Mouse (Mus musculus) limb, embryonic 13.5 days (tissue): ENCODE results near the gene Gpr137b. TPM values are rescaled to one million over a fixed set of nuclear protein-coding genes. Genes with fewer than 3 reads are reported as not detected.
"Not testable (repeated sequence)": the region's sequence is repeated elsewhere in the genome, so short reads cannot be mapped to it uniquely, and the experiment has no call there.

Experiments
- ATAC-seq: fragments of 200-750 bp; cut with Nextera tagmentation; 2 replicates; pipeline ENCODE4 v1.8.0; 2017; ENCODE audit warnings: low read depth, moderate number of reproducible peaks, moderate TSS enrichment; ENCODE audit not compliant: low FRiP score
- H3K27ac ChIP-seq: fragments of 300-500 bp; sonication (generic); 2 replicates; pipeline ENCODE4 v1.5.1; 2015; ENCODE audit warnings: inconsistent platforms, mild to moderate bottlenecking, moderate library complexity
- H3K27me3 ChIP-seq: fragments of 300-500 bp; sonication (generic); 2 replicates; pipeline ENCODE4 v1.6.1; 2015; ENCODE audit warnings: mild to moderate bottlenecking, inconsistent platforms
- H3K36me3 ChIP-seq: fragments of 300-500 bp; sonication (generic); 2 replicates; pipeline ENCODE4 v1.6.1; 2015; ENCODE audit warnings: inconsistent platforms, mild to moderate bottlenecking, moderate library complexity
- H3K4me1 ChIP-seq: fragments of 300-500 bp; sonication (generic); 2 replicates; pipeline ENCODE4 v1.6.1; 2015; ENCODE audit warnings: inconsistent platforms
- H3K4me2 ChIP-seq: fragments of 300-500 bp; sonication (generic); replicated peaks from 2 replicates; pipeline ENCODE4 v1.6.1; 2015; ENCODE audit warnings: inconsistent platforms, mild to moderate bottlenecking, moderate library complexity
- H3K4me3 ChIP-seq: fragments of 300-500 bp; sonication (generic); 2 replicates; pipeline ENCODE4 v1.5.1; 2015; ENCODE audit warnings: moderate library complexity, mild to moderate bottlenecking, inconsistent platforms
- H3K9ac ChIP-seq: fragments of 300-500 bp; sonication (generic); 2 replicates; pipeline ENCODE4 v1.6.1; 2015; ENCODE audit warnings: mild to moderate bottlenecking, inconsistent platforms
- H3K9me3 ChIP-seq: fragments of 300-500 bp; sonication (generic); 2 replicates; pipeline ENCODE4 v1.6.1; 2016; ENCODE audit warnings: inconsistent platforms
- WGBS: fragments of 180-500 bp; shearing (Covaris S2); methylation state at CpG from one replicate; pipeline ENCODE4 v1.1.7; 2015; 5-methylcytosine and 5-hydroxymethylcytosine counted together
- polyA plus RNA-seq: library from polyadenylated mRNA; unstranded; fragments of >200 nt; fragmentation: Nextera tagmentation; extraction: Ambion mirVana; gene quantifications from 2 replicates; pipeline ENCODE4 v1.2.1, GENCODE M21; 2015

The Gpr137b gene
- polyA plus RNA-seq, 1 experiment from 2014 or later = 10.6 TPM

DNA sequence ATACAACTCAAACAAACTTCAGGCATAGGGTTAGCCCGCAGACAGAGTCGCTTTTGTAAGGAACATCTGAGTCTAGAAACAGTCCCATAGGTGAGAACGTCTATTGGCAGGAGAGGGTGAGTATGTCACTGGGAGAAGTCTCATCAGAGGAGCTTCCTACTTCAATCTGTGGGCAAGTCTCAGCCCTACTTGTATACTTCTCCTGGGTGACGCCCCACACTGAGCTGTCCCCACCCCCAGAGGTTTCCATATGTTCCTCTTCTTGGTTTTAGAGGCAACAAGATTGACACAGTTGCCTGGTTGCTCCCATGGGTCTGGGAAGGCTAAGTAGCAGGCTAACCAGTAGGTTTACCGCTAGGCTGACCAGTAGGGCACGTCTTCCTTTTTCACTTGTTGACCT is 10.0 kb upstream of the Gpr137b start:
- H3K9ac ChIP-seq, H3K9me3 ChIP-seq, H3K36me3 ChIP-seq, H3K4me2 ChIP-seq, H3K4me3 ChIP-seq, ATAC-seq, H3K27me3 ChIP-seq, H3K27ac ChIP-seq, H3K4me1 ChIP-seq: not testable (repeated sequence)
- WGBS = 80% methylated on average over 4 of the region's 6 CpGs

DNA sequence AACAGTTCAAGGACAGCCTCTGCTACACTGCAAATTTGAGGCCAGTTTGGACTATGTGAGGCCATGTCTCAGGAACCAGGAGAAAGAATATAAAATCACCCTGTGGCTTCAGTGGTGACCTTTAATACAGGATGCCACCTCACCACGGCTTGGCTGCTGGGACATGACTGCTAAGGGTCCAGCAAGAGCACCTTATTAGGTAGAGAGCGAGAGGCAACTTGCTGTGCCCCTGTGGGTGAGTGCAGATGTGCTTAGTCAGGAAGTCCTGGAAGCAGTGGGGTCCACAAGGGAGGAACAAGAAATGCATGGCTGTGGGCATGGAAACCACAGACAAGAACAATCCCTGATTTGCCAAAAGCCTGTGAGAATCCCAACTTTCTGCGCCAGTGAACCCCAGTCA is 9.6 kb upstream of the Gpr137b start:
- H3K27me3 ChIP-seq, H3K36me3 ChIP-seq, H3K4me1 ChIP-seq, H3K9ac ChIP-seq, H3K4me2 ChIP-seq, H3K9me3 ChIP-seq, H3K4me3 ChIP-seq, ATAC-seq, H3K27ac ChIP-seq: not testable (repeated sequence)
- whole genome bisulfite sequencing = 91% methylated on average over 3 of the region's 3 CpGs

- not testable (repeated sequence) for ATAC-seq, H3K36me3 ChIP-seq, H3K4me3 ChIP-seq, H3K27ac ChIP-seq, H3K27me3 ChIP-seq, H3K4me2 ChIP-seq, H3K9me3 ChIP-seq, H3K9ac ChIP-seq, H3K4me1 ChIP-seq
- WGBS = 59% methylated on average over 5 of the region's 5 CpGs
Measured at GRCm38 (mm10) chr13:13402818-13403217, 9.0 kb upstream of the Gpr137b start.

GRCm38 (mm10) chr13:13400851-13401250 is 7.0 kb upstream of the Gpr137b start:
- not testable (repeated sequence) for H3K36me3 ChIP-seq, H3K4me1 ChIP-seq, ATAC-seq, H3K27me3 ChIP-seq, H3K9ac ChIP-seq, H3K27ac ChIP-seq, H3K4me3 ChIP-seq, H3K9me3 ChIP-seq, H3K4me2 ChIP-seq
- 79% methylated on average over 3 of the region's 3 CpGs for WGBS

GRCm38 (mm10) chr13:13394096-13394395 is 232 bp upstream of the Gpr137b start:
- H3K27me3 ChIP-seq, H3K36me3 ChIP-seq, H3K4me1 ChIP-seq, H3K27ac ChIP-seq, H3K9ac ChIP-seq, H3K9me3 ChIP-seq: not testable (repeated sequence)
- ATAC-seq = peak; percentile 60
- under 1% methylated on average over 15 of the region's 15 CpGs for WGBS
- H3K4me2 ChIP-seq = peak overlapping the region; percentile 62
- H3K4me3 ChIP-seq = peak overlapping the region; percentile 44

- H3K9ac ChIP-seq, H3K9me3 ChIP-seq, H3K36me3 ChIP-seq, H3K4me3 ChIP-seq, H3K27me3 ChIP-seq, H3K4me2 ChIP-seq, H3K27ac ChIP-seq, H3K4me1 ChIP-seq: not testable (repeated sequence)
- 0 out of 2 replicates have a peak, but pooled peaks have one; percentile 45 for ATAC-seq
- WGBS = 56% methylated on average over 1 of the region's 7 CpGs
Measured at GRCm38 (mm10) chr13:13378168-13378859, 15.5 kb downstream of the Gpr137b start.

DNA sequence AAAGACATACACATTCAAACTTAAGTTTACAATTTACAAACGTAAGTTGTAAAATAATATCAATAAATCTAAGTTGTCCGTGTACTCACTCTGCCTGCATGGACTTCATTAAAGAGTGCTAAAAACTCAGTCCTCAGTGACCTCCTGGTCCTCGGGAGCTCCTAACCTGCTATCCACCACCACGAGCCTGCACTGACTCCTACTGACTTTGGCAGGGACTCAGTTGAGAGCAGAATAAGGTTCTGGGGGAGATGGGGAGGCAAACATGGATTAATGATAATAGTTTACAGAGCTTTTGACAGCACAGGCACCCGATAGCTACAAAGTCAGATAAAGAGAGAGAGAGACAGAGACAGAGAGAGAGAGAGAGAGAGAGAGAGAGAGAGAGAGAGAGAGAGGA is 16.6 kb downstream of the Gpr137b start:
- 73% methylated on average over 5 of the region's 5 CpGs for whole genome bisulfite sequencing

GRCm38 (mm10) chr13:13373965-13374364 is 19.8 kb downstream of the Gpr137b start:
- 82% methylated on average over 6 of the region's 6 CpGs for WGBS
- not testable (repeated sequence) for H3K27me3 ChIP-seq, H3K9me3 ChIP-seq, H3K27ac ChIP-seq, H3K4me3 ChIP-seq, ATAC-seq, H3K9ac ChIP-seq, H3K4me2 ChIP-seq, H3K36me3 ChIP-seq, H3K4me1 ChIP-seq

More for the DNA sequence above, 16.6 kb downstream of the Gpr137b start:
- no peak overlapping the region for H3K4me3 ChIP-seq
- H3K27ac ChIP-seq = no peak overlapping the region
- no peak overlapping the region for H3K9ac ChIP-seq
- no peaks in the 10 kb centered on the region for H3K9me3 ChIP-seq
- no peaks in the 10 kb centered on the region for H3K36me3 ChIP-seq
- H3K27me3 ChIP-seq = no peaks in the 10 kb centered on the region
- no peak for ATAC-seq
- H3K4me2 ChIP-seq = no peak overlapping the region
- H3K4me1 ChIP-seq = no peaks in the 10 kb centered on the region

DNA sequence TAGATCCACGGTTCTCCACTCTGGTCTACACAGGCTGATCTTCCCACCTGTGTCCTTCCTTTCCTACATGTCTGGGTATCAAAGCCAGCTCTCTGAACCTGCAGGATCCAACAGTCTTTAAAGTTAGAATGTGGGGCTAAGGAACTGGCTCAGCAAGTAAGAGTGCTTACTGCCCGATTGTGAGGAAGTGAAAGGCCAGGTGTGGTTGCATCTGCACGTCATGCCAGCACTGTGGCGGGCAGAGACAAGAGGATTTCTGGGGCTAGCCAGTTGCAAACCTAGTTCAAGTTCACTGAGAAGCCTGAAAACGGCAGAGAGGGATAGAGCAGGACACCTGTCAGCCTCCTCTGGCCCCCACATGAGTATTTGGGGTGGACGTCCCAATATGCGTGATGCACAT is 22.4 kb downstream of the Gpr137b start:
- not testable (repeated sequence) for H3K9me3 ChIP-seq, H3K36me3 ChIP-seq, H3K4me3 ChIP-seq, H3K4me1 ChIP-seq, H3K9ac ChIP-seq, ATAC-seq, H3K27me3 ChIP-seq, H3K27ac ChIP-seq, H3K4me2 ChIP-seq
- 86% methylated on average over 7 of the region's 7 CpGs for WGBS

DNA sequence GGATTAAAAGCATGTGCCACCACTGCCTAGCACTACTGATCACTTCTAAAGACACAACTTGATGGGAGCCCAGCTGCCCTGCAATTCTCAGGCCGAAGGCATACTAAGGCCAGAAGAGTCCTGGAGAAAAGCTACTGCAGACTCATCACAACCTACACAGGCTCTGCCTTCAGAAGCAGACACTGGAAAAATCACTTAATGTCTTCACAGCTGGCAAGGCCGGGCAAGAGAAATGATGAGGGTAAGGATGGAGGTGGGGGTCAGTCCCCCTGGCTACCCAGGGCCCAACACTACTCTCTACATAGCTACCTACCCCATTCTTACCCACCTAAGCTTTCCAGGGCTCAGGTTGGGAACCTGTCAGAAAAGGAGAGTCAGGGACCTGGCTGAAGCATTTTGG is 27.4 kb downstream of the Gpr137b start:
- not testable (repeated sequence) for ATAC-seq, H3K36me3 ChIP-seq, H3K9me3 ChIP-seq, H3K4me1 ChIP-seq, H3K4me3 ChIP-seq, H3K9ac ChIP-seq, H3K4me2 ChIP-seq, H3K27me3 ChIP-seq, H3K27ac ChIP-seq
- 87% methylated on average over 2 of the region's 2 CpGs for WGBS

DNA sequence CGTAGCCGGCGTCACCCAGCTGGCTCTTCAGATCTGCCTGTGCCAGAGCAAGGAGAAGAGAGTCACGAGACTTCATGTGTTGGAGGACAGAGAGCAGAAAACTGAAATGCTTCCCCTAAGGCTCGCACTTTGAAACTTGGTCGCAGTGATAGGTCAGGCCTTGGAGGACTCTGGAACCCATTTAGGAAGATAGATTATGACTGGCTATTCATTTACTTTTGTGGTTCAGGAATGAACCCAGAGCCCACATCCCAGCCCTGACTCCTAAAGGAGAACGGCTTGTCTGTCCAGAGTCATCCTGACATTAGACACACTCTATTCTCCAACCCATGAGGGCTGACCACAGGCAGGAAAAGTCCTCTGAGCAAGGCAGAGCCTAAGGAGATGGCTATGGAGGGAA is 30.3 kb downstream of the Gpr137b start:
- not testable (repeated sequence) for H3K9me3 ChIP-seq, H3K27ac ChIP-seq, H3K4me3 ChIP-seq, H3K4me2 ChIP-seq, H3K9ac ChIP-seq, H3K4me1 ChIP-seq, H3K27me3 ChIP-seq, H3K36me3 ChIP-seq, ATAC-seq
- WGBS = 90% methylated on average over 7 of the region's 7 CpGs

DNA sequence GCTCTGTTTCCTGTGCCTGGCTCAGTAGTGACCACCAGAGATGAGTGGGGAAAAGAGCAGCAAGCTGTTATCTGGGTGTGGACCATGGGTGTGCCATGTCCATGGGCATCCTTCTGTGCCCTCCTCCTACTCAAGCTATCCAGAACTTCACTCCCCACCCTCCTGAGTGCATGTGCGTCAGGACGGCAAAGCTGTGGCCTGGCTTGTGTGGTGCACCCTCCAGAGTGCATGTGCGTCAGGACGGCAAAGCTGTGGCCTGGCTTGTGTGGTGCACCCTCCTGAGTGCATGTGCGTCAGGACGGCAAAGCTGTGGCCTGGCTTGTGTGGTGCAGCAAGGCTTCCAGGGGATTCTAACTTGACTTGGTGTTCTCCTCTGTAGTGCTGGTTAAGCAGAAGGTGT is 31.6 kb downstream of the Gpr137b start:
- WGBS = 95% methylated on average over 6 of the region's 6 CpGs
- not testable (repeated sequence) for ATAC-seq

GRCm38 (mm10) chr13:13360045-13360444 is 33.8 kb downstream of the Gpr137b start:
- not testable (repeated sequence) for H3K27ac ChIP-seq, H3K27me3 ChIP-seq, H3K4me1 ChIP-seq, H3K4me3 ChIP-seq, H3K36me3 ChIP-seq, H3K9me3 ChIP-seq, H3K9ac ChIP-seq, ATAC-seq, H3K4me2 ChIP-seq
- 92% methylated on average over 4 of the region's 4 CpGs for WGBS

More for the DNA sequence above, 31.6 kb downstream of the Gpr137b start:
- not testable (repeated sequence) for H3K9me3 ChIP-seq, H3K9ac ChIP-seq, H3K27ac ChIP-seq, H3K4me2 ChIP-seq, H3K27me3 ChIP-seq, H3K4me1 ChIP-seq, H3K36me3 ChIP-seq, H3K4me3 ChIP-seq
